Mouse (Mus musculus): ENCODE results near the gene Tcaf2. TPM values are rescaled to one million over a fixed set of nuclear protein-coding genes. Genes with fewer than 3 reads are reported as not detected.
A peak's percentile ranks its signal among the peaks of the same experiment; 100 is the strongest.

The Tcaf2 gene
- polyA plus RNA-seq, 1 experiment from 2014 or later = 2.6 TPM

DNA sequence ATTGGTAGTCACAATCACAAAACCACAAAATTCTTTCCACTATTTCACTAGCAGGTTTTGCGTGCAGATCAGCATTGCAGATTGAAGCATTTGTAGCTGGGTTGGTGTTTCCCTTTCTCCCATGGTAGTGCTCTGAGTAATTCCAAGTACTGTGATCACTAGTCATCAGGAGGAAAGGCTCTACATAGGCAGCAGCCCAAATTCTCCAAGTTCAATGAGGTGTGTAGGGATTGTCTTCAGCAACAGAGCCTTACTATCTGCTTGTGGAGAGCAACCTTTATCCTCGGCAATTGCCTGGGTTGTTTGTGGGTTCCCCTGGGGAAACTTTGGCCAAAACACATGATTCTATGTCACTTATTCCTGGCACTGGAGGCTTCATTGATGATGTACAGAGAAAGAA, 28.1 kb downstream of the Tcaf2 start:
- Histone ChIP-seq H3K27ac (replicated peaks) (no peak overlapping the region), H3K4me3 (replicated peaks) (no peak overlapping the region), H3K4me2 (no peak overlapping the region), H3K9ac (replicated peaks) (no peak overlapping the region), H3K36me3 (no peaks in the 10 kb centered on the region), H3K9me3 (replicated peaks) (no peaks in the 10 kb centered on the region), H3K27me3 (replicated peaks) (no peaks in the 10 kb centered on the region), H3K4me1 (no peaks in the 10 kb centered on the region)
- ATAC-seq (ENCODE audit: low FRiP score) = no peak
- WGBS = 87% methylated on average over 2 of the region's 2 CpGs

DNA sequence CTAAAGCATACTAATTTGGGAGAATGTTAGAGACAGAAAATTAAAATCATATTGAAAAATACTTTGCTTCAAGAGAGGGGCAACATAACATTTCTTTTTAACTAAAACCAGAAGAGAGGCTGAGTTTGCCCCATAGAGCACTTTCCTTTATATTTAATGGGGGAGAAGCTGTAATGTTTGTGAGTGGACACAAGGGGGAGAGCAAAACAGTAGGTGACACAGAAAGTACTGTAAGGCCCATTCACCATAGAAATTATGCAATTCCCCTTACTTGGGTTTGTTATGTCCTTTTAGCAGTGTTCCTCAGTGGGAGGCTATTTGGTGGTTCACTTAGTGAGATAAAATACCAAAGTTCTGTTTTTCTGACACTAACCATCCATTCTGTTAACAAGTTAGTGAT, 32.8 kb downstream of the Tcaf2 start:
- Histone ChIP-seq H3K27me3 (replicated peaks) (no peaks in the 10 kb centered on the region), H3K4me2 (no peak overlapping the region), H3K9me3 (replicated peaks) (no peaks in the 10 kb centered on the region), H3K4me3 (replicated peaks) (no peak overlapping the region), H3K36me3 (no peaks in the 10 kb centered on the region), H3K9ac (replicated peaks) (no peak overlapping the region), H3K4me1 (no peaks in the 10 kb centered on the region), H3K27ac (replicated peaks) (no peak overlapping the region)
- ATAC-seq (ENCODE audit: low FRiP score) = no peak

DNA sequence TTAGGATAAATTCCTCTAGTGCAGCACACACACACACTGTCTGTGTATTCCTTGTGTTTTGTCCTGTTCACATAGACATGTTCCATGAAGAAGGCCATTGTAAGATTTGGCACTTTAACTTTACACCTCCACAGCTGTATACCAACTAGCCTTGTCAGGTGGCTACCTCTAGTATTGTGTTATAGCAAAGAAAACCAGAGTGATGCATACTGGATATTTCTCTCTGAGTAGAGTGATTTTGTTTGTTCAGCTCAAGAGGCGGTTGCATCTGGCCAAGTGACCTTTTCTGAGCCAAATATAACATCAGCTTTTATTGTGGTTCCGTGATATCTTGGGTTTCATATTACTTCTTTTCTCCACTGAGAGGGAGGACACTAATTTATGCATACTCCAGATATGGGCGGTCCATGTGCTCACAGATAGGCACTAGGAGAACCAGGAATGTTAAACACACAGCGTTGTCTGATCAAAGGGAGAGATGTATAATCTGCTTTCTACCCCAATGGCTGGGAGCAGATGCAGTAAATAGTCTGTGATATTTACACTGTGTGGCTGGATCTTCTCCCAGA, 34.0 kb downstream of the Tcaf2 start:
- Histone ChIP-seq H3K27ac (replicated peaks) (no peak overlapping the region), H3K9me3 (replicated peaks) (no peaks in the 10 kb centered on the region), H3K9ac (replicated peaks) (no peak overlapping the region), H3K4me3 (replicated peaks) (no peak overlapping the region), H3K27me3 (replicated peaks) (no peaks in the 10 kb centered on the region), H3K36me3 (no peaks in the 10 kb centered on the region), H3K4me2 (no peak overlapping the region), H3K4me1 (no peaks in the 10 kb centered on the region)
- WGBS = 80% methylated on average over 4 of the region's 4 CpGs
- ATAC-seq (ENCODE audit: low FRiP score) = no peak

DNA sequence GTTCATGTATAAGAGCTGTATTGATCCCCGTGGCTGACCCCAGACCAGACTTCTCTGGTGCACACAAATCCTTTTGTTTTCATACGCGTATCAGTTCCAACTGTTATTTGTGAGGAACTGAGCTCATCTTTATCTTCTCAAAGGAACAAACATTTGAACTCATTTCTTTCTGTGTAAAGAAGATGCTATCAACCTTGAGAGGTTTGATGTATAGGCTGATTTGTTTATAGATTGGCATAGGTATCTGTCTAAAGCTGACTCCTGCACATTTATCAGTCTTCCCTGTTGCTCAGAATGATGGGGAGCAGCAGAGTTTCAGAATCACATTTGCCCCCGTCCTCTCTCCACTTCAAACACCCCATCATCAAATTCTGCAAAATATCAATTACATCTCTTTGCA, 47.5 kb downstream of the Tcaf2 start, which contains the start of gene Tcaf3:
Gene Tcaf3 (minus strand): TSS at position 101 of the 400 bp plus-strand sequence.
- Histone ChIP-seq H3K27me3 (replicated peaks) (no peaks in the 10 kb centered on the region), H3K36me3 (no peaks in the 10 kb centered on the region), H3K4me1 (no peaks in the 10 kb centered on the region), H3K9me3 (replicated peaks) (no peaks in the 10 kb centered on the region), H3K9ac (replicated peaks) (no peak within 1 kb of the TSS), H3K4me3 (replicated peaks) (no peak within 1 kb of the TSS), H3K27ac (replicated peaks) (no peak within 1 kb of the TSS), H3K4me2 (no peak within 1 kb of the TSS)
- no peak for ATAC-seq (ENCODE audit: low FRiP score)
- WGBS = 80% methylated on average over 4 of the region's 4 CpGs

DNA sequence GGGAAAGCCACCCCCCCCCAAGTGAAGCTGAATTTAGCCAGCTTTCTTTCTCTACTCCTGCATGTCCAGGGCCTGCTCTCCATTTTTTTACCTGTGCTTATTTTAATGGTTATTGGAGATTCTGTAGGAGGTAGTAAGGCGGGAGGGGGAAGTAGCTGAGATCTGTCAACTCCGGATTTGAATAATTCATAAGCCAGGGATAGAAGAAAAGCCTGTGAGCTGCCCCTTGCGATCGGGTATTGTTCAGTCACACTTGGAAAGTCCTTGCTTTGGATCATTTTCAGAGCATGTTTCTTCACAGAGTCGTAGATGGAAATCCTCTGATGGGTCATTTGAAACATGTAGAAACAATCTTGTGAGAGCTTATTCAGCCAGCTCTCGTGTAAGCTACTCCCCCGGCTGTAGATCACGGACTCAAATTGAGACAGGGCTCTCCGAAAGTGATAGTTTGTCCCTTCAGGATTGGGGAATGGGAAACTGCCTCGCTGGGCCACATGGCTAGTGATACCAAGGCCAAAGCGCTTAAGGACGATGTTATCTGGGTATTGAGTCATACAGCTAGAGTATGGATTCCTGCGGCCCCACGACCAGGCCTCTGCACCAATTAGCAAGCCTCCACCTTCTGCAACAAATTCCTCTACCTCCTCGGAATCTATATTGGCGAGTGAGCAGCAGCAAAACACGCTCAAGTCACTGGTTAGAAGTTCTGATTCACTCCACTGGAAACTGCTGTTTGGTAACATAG, 51.7 kb downstream of the Tcaf2 start:
- Histone ChIP-seq H3K4me1 (no peaks in the 10 kb centered on the region), H3K9ac (replicated peaks) (no peak overlapping the region)

DNA sequence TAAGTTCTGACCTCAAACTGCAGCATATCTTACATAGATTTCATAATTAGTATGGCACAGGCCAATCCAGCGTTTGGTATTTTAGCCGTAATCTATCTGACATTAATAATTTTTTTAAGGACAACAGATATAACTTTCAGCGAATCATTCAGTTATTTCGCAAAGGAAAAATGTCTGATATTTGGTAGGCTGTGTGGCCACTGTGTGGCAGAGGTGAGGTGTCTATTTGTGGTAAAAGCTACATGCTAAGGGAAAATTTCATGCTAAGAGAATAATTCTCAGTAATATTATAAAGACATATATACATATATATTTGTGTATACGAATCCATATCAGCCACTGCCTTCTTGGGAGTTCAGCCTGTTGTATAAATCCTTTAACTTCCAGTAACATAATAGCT, 58.5 kb downstream of the Tcaf2 start:
- WGBS = 88% methylated on average over 5 of the region's 5 CpGs

More for the DNA sequence above, 51.7 kb downstream of the Tcaf2 start:
- 75% methylated on average over 17 of the region's 17 CpGs for WGBS
- H3K27me3 ChIP-seq (replicated peaks) = no peaks in the 10 kb centered on the region
- H3K4me2 ChIP-seq = no peak overlapping the region
- no peak overlapping the region for H3K27ac ChIP-seq (replicated peaks)
- H3K4me3 ChIP-seq (replicated peaks) = no peak overlapping the region
- no peaks in the 10 kb centered on the region for H3K9me3 ChIP-seq (replicated peaks)
- no peaks in the 10 kb centered on the region for H3K36me3 ChIP-seq
- no peak for ATAC-seq (ENCODE audit: low FRiP score)

DNA sequence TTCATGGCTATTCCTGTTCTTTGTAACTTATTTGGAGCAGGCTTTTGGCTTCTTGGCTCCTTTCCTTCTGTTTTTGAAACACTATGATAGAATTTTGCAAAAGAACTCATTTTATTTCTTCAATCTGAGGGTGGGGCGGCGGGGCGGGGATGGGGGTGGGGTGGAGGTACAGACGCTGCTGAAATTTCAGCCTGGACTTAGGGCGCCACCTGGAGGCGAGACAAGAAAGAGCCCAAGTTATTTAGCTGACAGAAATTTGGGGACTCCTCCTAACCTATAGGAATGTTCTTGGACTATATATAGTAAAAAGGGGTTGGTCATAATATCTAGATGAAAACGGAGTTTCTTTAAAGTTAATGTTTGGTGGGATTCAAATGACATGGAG, 61.6 kb downstream of the Tcaf2 start:
- H3K36me3 ChIP-seq = no peaks in the 10 kb centered on the region
- no peak overlapping the region for H3K9ac ChIP-seq (replicated peaks)
- H3K4me3 ChIP-seq (replicated peaks) = no peak overlapping the region
- peak overlapping the region; percentile 26; the same call in 1 of the 2 replicates for H3K4me2 ChIP-seq
- no peak overlapping the region for H3K27ac ChIP-seq (replicated peaks)
- H3K9me3 ChIP-seq (replicated peaks) = no peaks in the 10 kb centered on the region
- H3K4me1 ChIP-seq = 0 out of 2 replicates have a peak, but pooled peaks cover 4% of the 10 kb centered on the region
- no peak for ATAC-seq (ENCODE audit: low FRiP score)
- H3K27me3 ChIP-seq (replicated peaks) = no peaks in the 10 kb centered on the region
- WGBS = 2% methylated on average over 7 of the region's 7 CpGs

More for the DNA sequence above, 58.5 kb downstream of the Tcaf2 start:
- Histone ChIP-seq H3K4me1 (0 out of 2 replicates have a peak, but pooled peaks cover 4% of the 10 kb centered on the region), H3K27ac (replicated peaks) (no peak overlapping the region), H3K36me3 (no peaks in the 10 kb centered on the region), H3K4me3 (replicated peaks) (no peak overlapping the region), H3K27me3 (replicated peaks) (no peaks in the 10 kb centered on the region), H3K4me2 (no peak overlapping the region), H3K9ac (replicated peaks) (no peak overlapping the region), H3K9me3 (replicated peaks) (no peaks in the 10 kb centered on the region)
- no peak for ATAC-seq (ENCODE audit: low FRiP score)

DNA sequence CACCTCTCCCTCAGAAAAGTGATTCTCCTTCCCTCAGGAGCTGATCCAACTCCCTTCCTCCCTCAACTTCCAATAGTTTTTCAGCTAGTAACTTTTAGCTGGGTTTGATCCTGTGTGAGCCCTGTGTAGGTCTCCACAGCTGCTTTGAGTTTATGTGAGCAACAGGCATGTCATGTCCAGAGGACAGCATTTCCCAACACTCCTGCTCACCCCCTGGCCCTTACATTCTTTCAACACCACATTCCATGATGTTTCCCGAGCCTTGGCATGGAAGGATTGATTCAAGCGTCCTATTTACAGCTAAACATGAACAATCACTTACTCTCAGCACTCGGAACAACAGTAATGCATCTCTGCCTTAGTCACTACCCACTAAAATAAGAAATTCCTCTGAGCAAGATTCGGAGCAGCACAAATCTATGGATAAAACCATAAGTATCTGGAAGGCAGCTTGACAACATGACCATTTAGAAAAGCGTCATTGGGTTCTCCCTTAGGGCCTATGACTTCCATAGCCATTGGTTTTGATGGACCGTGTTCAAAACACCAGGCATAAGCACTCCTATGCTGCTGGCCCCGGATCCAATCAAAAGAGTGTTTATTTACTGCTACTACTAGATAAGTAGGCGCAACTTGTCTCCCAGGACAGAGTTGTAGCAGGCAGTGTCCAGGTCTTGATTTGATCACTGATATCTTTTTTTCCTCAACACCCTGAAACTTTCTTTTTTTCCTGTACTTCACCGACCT, 62.1 kb downstream of the Tcaf2 start:
- no peak for ATAC-seq (ENCODE audit: low FRiP score)
- Histone ChIP-seq H3K4me2 (peak overlapping the region; percentile 26; the same call in 1 of the 2 replicates), H3K4me3 (replicated peaks) (no peak overlapping the region), H3K36me3 (no peaks in the 10 kb centered on the region), H3K9ac (replicated peaks) (no peak overlapping the region), H3K4me1 (0 out of 2 replicates have a peak, but pooled peaks cover 4% of the 10 kb centered on the region), H3K9me3 (replicated peaks) (no peaks in the 10 kb centered on the region), H3K27me3 (replicated peaks) (no peaks in the 10 kb centered on the region), H3K27ac (replicated peaks) (no peak overlapping the region)
- WGBS = 71% methylated on average over 9 of the region's 9 CpGs

DNA sequence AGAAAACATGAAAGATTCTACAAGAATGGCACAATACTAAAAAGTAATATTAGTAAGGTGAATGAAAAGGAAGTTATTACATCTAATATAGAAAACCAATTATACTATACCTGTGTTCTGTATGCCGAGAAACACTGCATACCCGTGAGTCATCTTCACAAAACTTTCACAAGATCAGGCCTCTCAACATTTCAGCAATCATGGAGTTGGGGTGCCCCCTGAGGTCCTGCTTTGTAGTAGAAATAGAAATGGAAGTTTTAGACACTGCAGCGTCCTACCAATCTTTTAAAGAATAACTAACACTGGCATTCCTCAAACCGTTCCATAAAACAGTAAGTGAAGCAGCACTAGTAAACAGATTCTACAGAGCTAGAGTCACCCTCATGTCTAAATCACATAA, 66.4 kb downstream of the Tcaf2 start:
- ATAC-seq (ENCODE audit: low FRiP score) = no peak
- 86% methylated on average over 4 of the region's 4 CpGs for WGBS
- Histone ChIP-seq H3K4me1 (0 out of 2 replicates have a peak, but pooled peaks cover 4% of the 10 kb centered on the region), H3K4me3 (replicated peaks) (no peak overlapping the region), H3K27ac (replicated peaks) (no peak overlapping the region), H3K9me3 (replicated peaks) (no peaks in the 10 kb centered on the region), H3K4me2 (no peak overlapping the region), H3K27me3 (replicated peaks) (no peaks in the 10 kb centered on the region), H3K36me3 (no peaks in the 10 kb centered on the region), H3K9ac (replicated peaks) (no peak overlapping the region)

DNA sequence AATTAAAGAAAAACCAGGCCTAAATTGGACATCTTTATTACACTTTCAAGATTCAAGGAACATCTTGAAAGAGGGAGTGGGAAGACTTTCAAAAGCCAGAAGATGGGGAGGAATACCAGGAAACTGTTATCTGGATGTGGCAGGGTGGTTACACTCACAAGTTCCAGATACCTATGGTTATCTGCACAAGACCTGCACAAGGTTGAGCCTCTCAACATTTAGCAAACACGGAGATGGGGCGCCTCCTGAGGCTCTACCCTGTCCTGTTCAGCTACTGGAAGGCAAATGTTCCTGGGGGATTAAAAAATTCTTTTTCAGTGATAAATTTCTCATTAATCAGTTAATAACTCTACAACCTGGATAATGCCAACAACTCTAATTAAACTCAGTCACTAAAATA, 67.6 kb downstream of the Tcaf2 start:
- Histone ChIP-seq H3K4me3 (replicated peaks) (no peak overlapping the region), H3K4me1 (no peaks in the 10 kb centered on the region), H3K4me2 (no peak overlapping the region), H3K36me3 (no peaks in the 10 kb centered on the region), H3K9ac (replicated peaks) (no peak overlapping the region), H3K9me3 (replicated peaks) (no peaks in the 10 kb centered on the region), H3K27ac (replicated peaks) (no peak overlapping the region), H3K27me3 (replicated peaks) (no peaks in the 10 kb centered on the region)
- ATAC-seq (ENCODE audit: low FRiP score) = no peak
- 96% methylated on average over 2 of the region's 2 CpGs for WGBS
